Mouse (Mus musculus) intestine, embryonic 14.5 days (tissue): ENCODE measurements around the gene Slamf9. TPM values are rescaled to one million over a fixed set of nuclear protein-coding genes. Genes with fewer than 3 reads are reported as not detected.
A peak's percentile ranks its signal among the peaks of the same experiment; 100 is the strongest.

Experiments
- ATAC-seq: fragments of 200-750 bp; cut with Nextera tagmentation; replicated peaks from 2 replicates; pipeline ENCODE4 v1.8.0; 2017; ENCODE audit warnings: low read depth, moderate number of reproducible peaks, moderate TSS enrichment, moderate library complexity; ENCODE audit not compliant: low FRiP score, low TSS enrichment
- DNase-seq: peaks from one replicate; pipeline ENCODE4 v3.0.0-alpha.2; 2018; ENCODE audit warnings: low spot score
- H3K27ac ChIP-seq: fragments of 300-500 bp; sonication (generic); 2 replicates; pipeline ENCODE4 v1.5.1; 2014; ENCODE audit warnings: low read depth, mild to moderate bottlenecking, control low read depth
- H3K27me3 ChIP-seq: fragments of 300-500 bp; sonication (generic); replicated peaks from 2 replicates; pipeline ENCODE4 v1.6.1; 2014; ENCODE audit warnings: low read length, control low read depth; ENCODE audit not compliant: control insufficient read depth, insufficient read depth
- H3K36me3 ChIP-seq: fragments of 300-500 bp; sonication (generic); 2 replicates; pipeline ENCODE4 v1.6.1; 2014; ENCODE audit warnings: low read length, control low read depth; ENCODE audit not compliant: control insufficient read depth, insufficient read depth
- H3K4me1 ChIP-seq: fragments of 300-500 bp; sonication (generic); replicated peaks from 2 replicates; pipeline ENCODE4 v1.6.1; 2014; ENCODE audit warnings: low read length, control low read depth, mixed read lengths; ENCODE audit not compliant: control insufficient read depth, insufficient read depth
- H3K4me2 ChIP-seq: fragments of 300-500 bp; sonication (generic); 2 replicates; pipeline ENCODE4 v1.6.1; 2014; ENCODE audit warnings: low read length
- H3K4me3 ChIP-seq: fragments of 300-500 bp; sonication (generic); 2 replicates; pipeline ENCODE4 v1.5.1; 2014; ENCODE audit warnings: low read depth, low read length, control low read depth, mixed read lengths
- H3K9ac ChIP-seq: fragments of 300-500 bp; sonication (generic); 2 replicates; pipeline ENCODE4 v1.6.1; 2014; ENCODE audit warnings: mild to moderate bottlenecking, low read length
- H3K9me3 ChIP-seq: fragments of 300-500 bp; sonication (generic); 2 replicates; pipeline ENCODE4 v1.6.1; 2016; ENCODE audit warnings: low read length, control low read depth; ENCODE audit not compliant: control insufficient read depth
- WGBS: fragments of 180-500 bp; shearing (Covaris S2); extraction: QIAGEN DNeasy Blood & Tissue Kit; methylation state at CpG from one replicate; pipeline ENCODE4 v1.1.7; 2014; 5-methylcytosine and 5-hydroxymethylcytosine counted together
- polyA plus RNA-seq: library from polyadenylated mRNA; unstranded; fragments of >200 nt; fragmentation: Nextera tagmentation; extraction: Ambion mirVana; gene quantifications from 2 replicates; pipeline ENCODE4 v1.2.1, GENCODE M21; 2014

Gene Slamf9
- polyA plus RNA-seq, 1 experiment from 2014 or later: 2.0 TPM

DNA sequence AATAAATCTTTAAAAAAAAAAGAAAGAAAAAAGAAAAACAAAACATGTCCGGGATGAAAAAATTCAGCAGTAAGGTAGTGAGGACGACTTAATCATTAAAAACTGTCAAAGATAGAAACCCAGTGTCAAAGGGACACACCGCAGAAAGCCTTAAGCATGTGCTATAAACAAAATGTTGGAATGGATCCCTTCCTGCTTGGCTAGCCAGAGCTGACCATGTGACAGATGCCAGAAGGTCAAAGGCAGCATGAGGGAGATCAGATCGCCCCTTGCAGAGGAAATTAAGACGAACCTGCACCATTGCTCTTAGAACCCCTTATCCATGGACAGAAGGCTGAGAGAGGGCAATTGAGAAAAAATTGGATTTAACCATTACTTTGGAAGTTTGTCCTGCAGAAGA, 5.8 kb upstream of the Slamf9 start:
- Histone ChIP-seq H3K9me3 (no peaks in the 10 kb centered on the region), H3K4me1 (peaks cover 7% of the 10 kb centered on the region), H3K4me3 (no peak overlapping the region), H3K27ac (no peak overlapping the region), H3K27me3 (no peaks in the 10 kb centered on the region), H3K9ac (no peak overlapping the region), H3K36me3 (no peaks in the 10 kb centered on the region), H3K4me2 (no peak overlapping the region)
- 52% methylated on average over 5 of the region's 5 CpGs for WGBS
- ATAC-seq: no peak
- DNase-seq: no peak

DNA sequence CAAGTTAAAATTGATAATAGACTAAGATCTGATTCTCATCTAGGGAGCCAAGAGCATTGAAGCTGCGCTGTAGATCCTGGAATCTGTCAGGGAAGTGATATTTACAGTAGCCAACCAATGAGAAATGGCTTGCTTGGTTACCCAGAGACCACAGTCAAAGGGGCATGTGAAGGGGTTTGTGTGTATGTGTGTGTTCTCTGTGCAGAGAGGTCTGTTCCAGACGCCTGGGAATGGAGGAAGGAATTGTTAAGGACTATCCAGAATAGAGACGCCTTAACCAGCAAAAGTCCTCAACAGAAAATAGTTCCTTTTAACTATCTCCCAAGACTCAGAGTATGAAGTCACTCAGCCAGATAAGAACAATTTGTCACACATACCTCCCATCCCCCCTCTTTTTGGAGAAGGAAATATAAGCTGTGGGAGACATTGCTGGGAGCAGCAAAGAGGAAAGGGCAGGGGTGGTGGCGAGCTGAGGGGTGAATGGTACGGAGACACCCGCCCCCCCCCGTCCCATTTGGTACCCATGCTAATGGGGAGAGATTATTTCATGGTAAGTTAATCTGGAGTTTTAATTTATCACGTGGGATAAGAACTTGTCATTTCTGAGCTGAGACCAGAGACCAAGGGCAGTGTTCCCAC, 5.2 kb upstream of the Slamf9 start:
- Histone ChIP-seq H3K4me1 (peaks cover 8% of the 10 kb centered on the region), H3K27ac (no peak overlapping the region), H3K4me3 (no peak overlapping the region), H3K36me3 (no peaks in the 10 kb centered on the region), H3K9ac (no peak overlapping the region), H3K9me3 (no peaks in the 10 kb centered on the region), H3K4me2 (no peak overlapping the region), H3K27me3 (no peaks in the 10 kb centered on the region)
- DNase-seq: no peak
- no peak for ATAC-seq
- WGBS: 45% methylated on average over 8 of the region's 8 CpGs

DNA sequence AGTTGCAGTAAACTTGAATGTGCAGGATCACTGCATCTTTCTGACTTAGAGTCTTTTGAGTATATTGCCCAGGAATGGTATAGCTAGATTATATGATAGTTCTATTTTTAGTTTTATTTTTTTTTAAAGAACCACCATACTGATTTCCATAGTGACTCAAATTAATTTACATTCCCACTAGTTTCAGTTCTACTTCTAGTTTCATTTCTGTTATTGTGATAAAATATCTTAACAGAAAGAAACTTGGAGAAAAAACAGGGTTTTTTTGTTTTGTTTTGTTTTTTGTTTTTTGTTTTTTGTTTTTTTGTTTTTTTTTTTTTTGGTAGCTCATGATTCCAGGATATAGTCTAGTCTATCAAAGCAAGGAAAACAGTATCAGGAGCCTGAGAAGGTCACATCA, 2.2 kb upstream of the Slamf9 start:
- H3K9me3 ChIP-seq: no peaks in the 10 kb centered on the region
- no peak overlapping the region for H3K27ac ChIP-seq
- no peak for ATAC-seq
- H3K36me3 ChIP-seq: no peaks in the 10 kb centered on the region
- H3K4me2 ChIP-seq: no peak overlapping the region
- H3K27me3 ChIP-seq: no peaks in the 10 kb centered on the region
- no peak overlapping the region for H3K9ac ChIP-seq
- DNase-seq: no peak
- H3K4me3 ChIP-seq: no peak overlapping the region
- H3K4me1 ChIP-seq: peaks cover 13% of the 10 kb centered on the region

DNA sequence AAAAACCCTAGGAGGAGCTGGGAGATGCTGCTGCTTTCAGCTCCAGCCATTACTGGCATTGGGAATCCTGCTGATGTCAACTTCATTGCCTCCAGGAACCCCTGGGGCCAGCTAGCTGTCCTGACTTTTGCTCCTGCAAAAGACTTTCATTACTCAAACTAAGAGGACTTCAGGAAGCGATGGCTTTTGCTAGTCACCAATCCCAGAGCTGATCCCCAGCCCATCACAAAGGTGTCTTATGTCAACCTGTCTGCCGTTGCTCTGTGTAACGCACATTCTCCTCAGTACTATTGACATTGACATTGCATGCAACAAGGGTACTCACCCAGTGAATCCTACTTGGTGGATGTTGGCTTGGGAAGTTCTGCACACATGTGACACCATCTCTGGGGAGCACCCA, 962 bp upstream of the Slamf9 start:
- no peak for ATAC-seq

DNA sequence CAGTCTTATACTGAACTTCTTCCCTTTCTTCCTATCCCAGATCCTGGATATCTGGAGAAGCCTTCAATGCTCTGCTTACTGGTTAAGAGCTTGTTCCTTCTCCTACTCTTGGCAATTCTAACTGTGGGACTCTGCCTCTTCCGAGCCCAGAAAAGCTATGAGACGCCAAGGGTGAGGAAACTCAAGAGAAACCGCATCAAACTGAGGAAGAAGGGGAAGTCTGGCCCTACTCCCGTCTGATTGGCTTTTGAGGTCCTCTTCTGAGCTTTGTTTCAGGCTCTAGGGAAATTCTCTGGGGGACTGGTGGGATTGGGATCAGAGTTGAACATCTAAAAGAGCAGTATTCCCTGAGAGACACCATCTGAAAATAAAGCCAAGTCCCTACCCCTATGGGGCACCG, 2.9 kb downstream of the Slamf9 start:
- 78% methylated on average over 5 of the region's 5 CpGs for WGBS
- DNase-seq: no peak
- Histone ChIP-seq H3K4me3 (no peak overlapping the region), H3K27me3 (no peaks in the 10 kb centered on the region), H3K4me1 (0 out of 2 replicates have a peak, but pooled peaks cover 10% of the 10 kb centered on the region), H3K9ac (no peak overlapping the region), H3K9me3 (no peaks in the 10 kb centered on the region), H3K27ac (no peak overlapping the region), H3K4me2 (no peak overlapping the region), H3K36me3 (no peaks in the 10 kb centered on the region)
- ATAC-seq: no peak

More for the DNA sequence above, 962 bp upstream of the Slamf9 start:
- H3K27me3 ChIP-seq: no peaks in the 10 kb centered on the region
- no peak overlapping the region for H3K27ac ChIP-seq
- H3K4me2 ChIP-seq: no peak overlapping the region
- H3K4me3 ChIP-seq: no peak overlapping the region
- H3K36me3 ChIP-seq: no peaks in the 10 kb centered on the region
- no peak overlapping the region for H3K9ac ChIP-seq
- no peaks in the 10 kb centered on the region for H3K9me3 ChIP-seq
- peaks cover 13% of the 10 kb centered on the region for H3K4me1 ChIP-seq
- WGBS: 77% methylated on average over 3 of the region's 3 CpGs
- DNase-seq: no peak

DNA sequence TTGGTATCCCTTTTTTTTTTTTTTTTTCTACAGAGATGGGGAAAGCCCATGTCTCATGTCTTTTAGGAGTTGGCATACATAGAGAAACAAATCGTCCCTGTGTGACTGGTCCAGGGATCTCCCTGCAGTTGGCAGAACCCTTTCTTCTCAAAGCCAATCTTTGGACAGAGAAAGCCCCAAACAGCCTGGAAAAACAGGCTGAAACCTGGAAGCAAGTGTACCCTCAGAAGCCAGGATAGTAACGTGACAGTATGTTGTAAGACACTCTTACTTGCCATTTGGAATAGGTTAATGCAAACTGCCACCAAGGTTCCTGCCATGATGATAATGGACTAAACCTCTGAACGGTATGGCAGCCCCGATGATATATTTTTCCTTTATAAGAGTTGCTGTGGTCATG, 5.2 kb downstream of the Slamf9 start:
- H3K9me3 ChIP-seq: no peaks in the 10 kb centered on the region

DNA sequence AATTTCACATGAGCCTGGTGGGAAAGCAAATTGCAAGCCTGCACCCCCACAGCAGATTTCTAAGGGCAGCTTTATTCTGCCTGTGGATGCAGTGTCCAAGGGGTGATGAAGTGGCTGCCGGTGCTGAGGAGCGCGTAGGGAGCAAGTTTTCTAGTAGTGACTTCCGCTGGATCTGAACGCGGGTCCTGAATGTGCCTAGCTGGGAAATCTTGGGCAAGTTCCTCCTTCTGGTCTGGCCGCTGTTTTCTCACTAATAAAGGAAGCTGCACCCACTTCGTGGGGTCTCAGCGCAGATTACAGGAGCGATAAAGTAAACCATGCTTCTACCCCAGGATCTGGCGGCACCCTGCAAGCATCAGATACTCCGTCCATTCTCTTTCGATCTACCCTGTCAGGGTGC, 6.0 kb downstream of the Slamf9 start:
- peak overlapping the region; percentile 66 for H3K4me3 ChIP-seq
- no peaks in the 10 kb centered on the region for H3K9me3 ChIP-seq
- H3K4me2 ChIP-seq: peak overlapping the region; percentile 77
- WGBS: 8% methylated on average over 13 of the region's 13 CpGs
- ATAC-seq (no peak), DNase-seq (no peak)
- peaks cover 19% of the 10 kb centered on the region for H3K4me1 ChIP-seq
- H3K36me3 ChIP-seq: peaks cover 12% of the 10 kb centered on the region
- H3K9ac ChIP-seq: peak overlapping the region; percentile 17
- H3K27me3 ChIP-seq: no peaks in the 10 kb centered on the region
- H3K27ac ChIP-seq: peak overlapping the region; percentile 67; the same call in 1 of the 2 replicates

More for the DNA sequence above, 5.2 kb downstream of the Slamf9 start:
- Histone ChIP-seq H3K4me3 (no peak overlapping the region), H3K27ac (no peak overlapping the region), H3K27me3 (no peaks in the 10 kb centered on the region), H3K36me3 (peaks cover 10% of the 10 kb centered on the region), H3K4me2 (no peak overlapping the region), H3K4me1 (peaks cover 15% of the 10 kb centered on the region; the same call in 1 of the 2 replicates), H3K9ac (no peak overlapping the region)
- 86% methylated on average over 4 of the region's 4 CpGs for WGBS
- no peak for DNase-seq
- no peak for ATAC-seq

DNA sequence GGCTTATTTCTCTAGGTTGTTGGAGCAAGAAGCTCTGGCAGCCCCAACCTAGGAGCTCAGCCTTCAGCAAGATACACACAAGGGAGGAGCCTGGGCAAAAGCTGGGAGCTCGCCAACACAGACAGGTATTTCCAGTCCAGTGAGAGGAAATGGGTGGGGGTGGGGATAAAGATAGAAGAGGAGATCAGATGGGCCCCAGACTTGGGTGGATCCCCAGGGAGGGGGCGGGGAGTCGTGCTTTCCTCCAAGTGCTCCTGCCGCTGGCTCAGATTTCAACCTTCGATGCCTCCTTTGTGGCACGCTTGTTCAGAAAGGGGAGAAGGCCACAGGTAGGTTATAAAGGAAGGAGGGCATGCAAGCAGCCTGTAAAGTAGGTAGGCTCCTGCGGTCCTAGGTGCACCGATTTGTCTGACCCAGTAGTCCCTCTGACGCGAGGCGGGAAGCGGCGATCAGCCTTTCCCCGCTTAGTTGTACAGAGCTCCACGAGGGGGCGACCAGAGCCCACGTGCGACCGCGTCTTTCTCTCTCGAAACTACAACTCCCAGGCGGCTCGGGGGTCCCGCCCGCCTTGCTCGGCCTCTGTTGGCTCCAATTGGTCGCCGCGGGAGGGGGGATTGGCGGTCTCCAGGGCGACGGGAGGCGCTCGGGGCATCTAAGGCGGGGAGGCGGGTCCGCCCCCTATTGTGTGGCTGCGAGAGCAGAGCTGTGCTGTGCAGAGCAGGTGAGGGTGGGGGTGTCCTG, 6.6 kb downstream of the Slamf9 start, which contains the start of gene Igsf9:
Gene Igsf9 (plus strand): TSS at position 249 of the 741 bp plus-strand sequence.
- WGBS: under 1% methylated on average over 38 of the region's 38 CpGs
- H3K9ac ChIP-seq: peak within 1 kb of the TSS; percentile 51
- peak within 1 kb of the TSS; percentile 77 for H3K4me2 ChIP-seq
- peak within 1 kb of the TSS; percentile 66 for H3K4me3 ChIP-seq
- no peaks in the 10 kb centered on the region for H3K9me3 ChIP-seq
- peaks cover 18% of the 10 kb centered on the region for H3K36me3 ChIP-seq
- peak within 1 kb of the TSS; percentile 67 for H3K27ac ChIP-seq
- H3K4me1 ChIP-seq: peaks cover 25% of the 10 kb centered on the region
- no peaks in the 10 kb centered on the region for H3K27me3 ChIP-seq
- peak; percentile 95 for DNase-seq
- ATAC-seq: peak; percentile 94
